Mouse (Mus musculus) testis, adult 2 months (tissue): ENCODE measurements around the gene Ctnna3. TPM values are rescaled to one million over a fixed set of nuclear protein-coding genes. Genes with fewer than 3 reads are reported as not detected.

Experiments used
- H3K27ac ChIP-seq: fragments of 200-500 bp; 2 replicates; pipeline ENCODE4 v1.5.1; 2012; ENCODE audit warnings: low read depth, low read length; ENCODE audit not compliant: control insufficient read depth, insufficient read depth
- H3K27me3 ChIP-seq: fragments of 200-500 bp; 2 replicates; pipeline ENCODE4 v1.6.1; 2012; ENCODE audit warnings: mild to moderate bottlenecking, low read length, moderate library complexity; ENCODE audit not compliant: control insufficient read depth, insufficient read depth
- H3K36me3 ChIP-seq: fragments of 200-500 bp; 2 replicates; pipeline ENCODE4 v1.6.1; 2012; ENCODE audit warnings: mild to moderate bottlenecking, low read length; ENCODE audit not compliant: control insufficient read depth, insufficient read depth
- H3K4me1 ChIP-seq: fragments of 200-500 bp; 2 replicates; pipeline ENCODE4 v1.6.1; 2012; ENCODE audit warnings: low read length; ENCODE audit not compliant: control insufficient read depth, insufficient read depth
- H3K4me3 ChIP-seq: fragments of 200-500 bp; 2 replicates; pipeline ENCODE4 v1.5.1; 2012; ENCODE audit warnings: low read depth, mild to moderate bottlenecking, low read length, moderate library complexity, mixed read lengths; ENCODE audit not compliant: control insufficient read depth
- CTCF ChIP-seq: fragments of 200-500 bp; IDR thresholded peaks from 2 replicates; pipeline ENCODE4 v1.5.1; 2012; ENCODE audit warnings: low read depth, mild to moderate bottlenecking, inconsistent platforms, low read length, moderate library complexity; ENCODE audit not compliant: control insufficient read depth, insufficient read depth, insufficient replicate concordance
- POLR2A ChIP-seq: fragments of 200-500 bp; IDR thresholded peaks from 2 replicates; pipeline ENCODE4 v1.6.1; 2012; ENCODE audit warnings: low read depth, mild to moderate bottlenecking, inconsistent platforms, low read length, moderate library complexity; ENCODE audit not compliant: control insufficient read depth
- polyA plus RNA-seq: library from polyadenylated mRNA; depleted of rRNA; stranded (reverse); fragments of >200 nt; gene quantifications from 2 replicates; pipeline ENCODE4 v1.2.3, GENCODE M21; 2012

Gene Ctnna3
- polyA plus RNA-seq, 1 experiment, result 38.9 TPM

DNA sequence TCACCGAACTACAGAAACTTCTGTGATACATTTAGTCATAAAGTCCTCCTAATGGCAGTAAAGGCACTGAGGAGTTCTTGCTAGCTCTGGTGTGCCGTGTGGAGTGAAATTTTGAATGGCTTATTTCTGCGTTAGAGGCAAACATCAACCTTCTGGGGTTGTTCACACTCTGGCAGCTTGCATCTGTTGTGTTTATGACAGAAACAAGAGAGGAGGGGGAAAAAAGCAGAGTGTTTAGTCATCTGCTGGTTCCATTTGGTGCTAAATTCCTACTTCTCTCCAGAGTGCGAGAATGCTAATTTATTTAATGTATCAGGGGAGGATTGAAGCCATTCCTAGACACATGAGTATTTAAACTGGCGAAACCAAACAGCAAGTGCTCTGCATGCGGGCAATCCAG, 374.0 kb downstream of the Ctnna3 start:
- Histone ChIP-seq H3K27me3 (no peaks in the 10 kb centered on the region), H3K27ac (no peak overlapping the region), H3K4me1 (peaks cover 3% of the 10 kb centered on the region; the same call in 1 of the 2 replicates), H3K36me3 (no peaks in the 10 kb centered on the region), H3K4me3 (no peak overlapping the region)
- no peak for TF ChIP-seq CTCF
- TF ChIP-seq POLR2A, result no peak

DNA sequence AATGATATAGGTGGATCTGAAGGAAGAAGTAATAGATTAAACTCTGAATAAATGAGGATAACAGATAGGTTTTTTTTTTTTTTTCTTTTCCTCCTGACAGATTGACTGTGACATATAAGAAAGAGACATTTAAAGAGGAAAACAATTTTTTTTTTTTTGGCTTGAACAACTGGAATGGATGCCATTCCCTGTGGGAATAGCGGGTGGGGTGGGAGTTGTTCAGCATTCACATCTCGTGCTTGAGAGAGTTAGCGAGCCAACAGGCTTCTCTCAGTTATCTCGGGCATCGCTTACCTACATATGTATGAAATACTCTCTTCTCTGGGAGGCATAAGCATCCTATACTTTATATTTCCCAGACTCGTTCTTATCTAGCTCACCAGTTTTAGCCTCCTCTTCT, 375.7 kb downstream of the Ctnna3 start:
- TF ChIP-seq POLR2A (no peak), CTCF (no peak)
- H3K27me3 ChIP-seq, result no peaks in the 10 kb centered on the region
- peaks cover 3% of the 10 kb centered on the region; the same call in 1 of the 2 replicates for H3K4me1 ChIP-seq
- no peak overlapping the region for H3K27ac ChIP-seq
- no peaks in the 10 kb centered on the region for H3K36me3 ChIP-seq
- H3K4me3 ChIP-seq, result no peak overlapping the region

DNA sequence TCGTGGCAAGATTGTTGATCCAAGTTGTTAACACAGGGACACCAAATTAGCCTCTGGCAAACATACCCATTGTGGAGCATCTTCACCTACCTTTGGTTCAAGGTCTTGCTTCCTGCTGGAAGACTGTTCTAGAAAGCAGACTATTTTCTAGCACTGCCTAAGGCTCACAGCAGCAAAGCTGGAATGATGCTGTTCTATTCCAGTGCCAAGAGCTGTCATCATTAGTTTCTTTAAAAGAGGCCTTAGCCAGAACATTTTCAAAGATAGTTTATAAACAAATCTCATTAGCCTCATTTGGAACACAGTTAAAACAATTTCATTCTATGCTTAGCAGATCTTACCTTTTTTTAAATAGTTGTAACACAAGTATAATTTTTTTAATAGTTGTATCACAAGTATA, 376.4 kb downstream of the Ctnna3 start:
- H3K27ac ChIP-seq, result no peak overlapping the region

GRCm38 (mm10) chr10:63810043-63810617, 380.2 kb downstream of the Ctnna3 start:
- no peaks in the 10 kb centered on the region for H3K36me3 ChIP-seq
- TF ChIP-seq CTCF, result no peak
- no peak for TF ChIP-seq POLR2A
- H3K27ac ChIP-seq, result no peak overlapping the region
- H3K27me3 ChIP-seq, result no peaks in the 10 kb centered on the region
- no peak overlapping the region for H3K4me3 ChIP-seq
- no peaks in the 10 kb centered on the region for H3K4me1 ChIP-seq

More for the DNA sequence above, 376.4 kb downstream of the Ctnna3 start:
- Histone ChIP-seq H3K27me3 (no peaks in the 10 kb centered on the region), H3K36me3 (no peaks in the 10 kb centered on the region), H3K4me1 (no peaks in the 10 kb centered on the region), H3K4me3 (no peak overlapping the region)
- TF ChIP-seq POLR2A, result no peak
- no peak for TF ChIP-seq CTCF

DNA sequence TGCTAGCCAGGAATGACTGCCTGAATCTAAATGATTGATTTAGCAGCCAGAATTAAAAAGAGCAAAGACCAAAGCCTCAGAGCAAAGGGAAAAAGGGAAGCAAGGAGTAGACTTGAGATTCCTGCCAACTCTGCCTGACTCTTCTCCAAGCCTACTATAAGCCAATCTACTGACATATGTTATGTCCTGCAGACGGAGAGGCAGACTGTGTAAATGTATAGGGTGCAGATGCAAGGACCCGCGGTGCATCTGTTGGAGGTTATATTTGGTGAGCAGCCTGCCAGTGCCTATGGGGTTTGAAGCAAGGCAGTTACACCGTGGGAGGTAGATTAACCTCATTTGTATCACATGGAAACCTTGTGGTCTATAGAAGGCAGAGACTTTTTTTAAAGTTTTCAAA, 409.1 kb downstream of the Ctnna3 start:
- H3K4me1 ChIP-seq, result no peaks in the 10 kb centered on the region
- no peaks in the 10 kb centered on the region for H3K27me3 ChIP-seq
- H3K36me3 ChIP-seq, result no peaks in the 10 kb centered on the region
- H3K27ac ChIP-seq, result no peak overlapping the region
- H3K4me3 ChIP-seq, result no peak overlapping the region
- no peak for TF ChIP-seq POLR2A
- no peak for TF ChIP-seq CTCF

- no peak overlapping the region for H3K27ac ChIP-seq
- no peak overlapping the region for H3K4me3 ChIP-seq
- no peaks in the 10 kb centered on the region for H3K36me3 ChIP-seq
- no peaks in the 10 kb centered on the region for H3K4me1 ChIP-seq
- H3K27me3 ChIP-seq, result no peaks in the 10 kb centered on the region
- no peak for TF ChIP-seq POLR2A
Measured at GRCm38 (mm10) chr10:63851946-63852345, 422.0 kb downstream of the Ctnna3 start.

GRCm38 (mm10) chr10:63869123-63869522, 439.2 kb downstream of the Ctnna3 start:
- Histone ChIP-seq H3K27ac (no peak overlapping the region), H3K27me3 (no peaks in the 10 kb centered on the region), H3K4me3 (no peak overlapping the region), H3K4me1 (no peaks in the 10 kb centered on the region; the same call in 1 of the 2 replicates), H3K36me3 (no peaks in the 10 kb centered on the region)
- TF ChIP-seq CTCF (no peak), POLR2A (no peak)

GRCm38 (mm10) chr10:63880462-63880903, 450.6 kb downstream of the Ctnna3 start:
- H3K36me3 ChIP-seq, result no peaks in the 10 kb centered on the region
- H3K4me3 ChIP-seq, result no peak overlapping the region
- H3K27me3 ChIP-seq, result no peaks in the 10 kb centered on the region
- H3K4me1 ChIP-seq, result no peaks in the 10 kb centered on the region
- TF ChIP-seq CTCF (no peak), POLR2A (no peak)
- H3K27ac ChIP-seq, result no peak overlapping the region
